Mouse (Mus musculus): ENCODE data around the gene Cobll1. TPM values are rescaled to one million over a fixed set of nuclear protein-coding genes. Genes with fewer than 3 reads are reported as not detected.

Cobll1 gene
- polyA plus RNA-seq, 1 experiment from 2014 or later, result 3.3 TPM

DNA sequence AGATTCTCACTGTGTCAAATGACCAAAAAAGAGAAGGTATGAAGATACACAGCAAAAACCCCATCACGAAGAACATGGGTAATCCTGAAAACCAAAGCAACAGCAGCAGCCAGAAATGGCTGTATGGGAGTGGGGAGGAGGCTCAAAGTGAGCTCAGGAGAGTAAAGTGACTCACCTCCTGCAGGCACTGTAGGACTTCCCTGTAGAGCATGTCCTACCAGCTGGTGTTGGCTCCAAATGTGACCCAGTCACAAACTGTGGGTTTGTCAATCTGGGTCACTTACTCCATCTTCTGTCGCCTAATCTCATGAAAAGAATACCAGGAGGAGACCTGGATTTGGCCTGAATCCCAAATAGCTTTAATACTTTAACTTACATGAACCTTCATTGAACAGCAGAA, 81.9 kb downstream of the Cobll1 start:
- no peaks in the 10 kb centered on the region for H3K4me1 ChIP-seq (ENCODE audit: control insufficient read depth, insufficient read depth, low read length)
- no peak overlapping the region for H3K9ac ChIP-seq (ENCODE audit: low read depth, low read length)
- no peak overlapping the region for H3K4me3 ChIP-seq (ENCODE audit: low read depth, low read length)
- H3K27ac ChIP-seq (ENCODE audit: low read length), result no peak overlapping the region
- ATAC-seq, result no peak
- no peaks in the 10 kb centered on the region for H3K36me3 ChIP-seq (ENCODE audit: control insufficient read depth, insufficient read depth, low read length)
- no peak overlapping the region for H3K4me2 ChIP-seq (ENCODE audit: low read length)
- H3K27me3 ChIP-seq (ENCODE audit: control insufficient read depth, insufficient read depth, low read depth, low read length), result no peaks in the 10 kb centered on the region
- 86% methylated on average over 2 of the region's 2 CpGs for WGBS
- H3K9me3 ChIP-seq (replicated peaks; ENCODE audit: control insufficient read depth, low read length, poor library complexity, severe bottlenecking), result no peaks in the 10 kb centered on the region

DNA sequence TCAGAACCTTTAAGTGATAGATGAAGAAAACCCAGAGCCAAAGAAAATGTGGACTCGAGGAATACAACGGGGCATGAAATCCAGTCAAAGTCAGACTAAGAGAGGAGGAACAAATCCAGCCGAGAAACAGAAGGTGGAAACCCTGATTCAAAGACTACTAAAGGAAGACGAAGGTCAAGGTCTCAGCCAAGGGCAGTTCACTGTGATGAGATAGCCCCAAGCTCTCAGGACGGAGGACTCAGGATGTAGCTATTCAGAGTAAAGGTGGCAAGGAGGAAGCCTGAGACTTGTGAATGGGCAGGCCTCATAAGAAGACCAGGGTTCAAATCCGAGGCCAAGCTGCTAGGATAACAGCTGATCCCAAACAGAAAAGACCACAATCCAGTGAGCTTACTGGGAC, 90.3 kb downstream of the Cobll1 start:
- no peak overlapping the region for H3K9ac ChIP-seq (ENCODE audit: low read depth, low read length)
- no peak overlapping the region for H3K4me3 ChIP-seq (ENCODE audit: low read depth, low read length)
- H3K4me2 ChIP-seq (ENCODE audit: low read length), result no peak overlapping the region
- H3K4me1 ChIP-seq (ENCODE audit: control insufficient read depth, insufficient read depth, low read length), result no peaks in the 10 kb centered on the region
- H3K9me3 ChIP-seq (replicated peaks; ENCODE audit: control insufficient read depth, low read length, poor library complexity, severe bottlenecking), result no peaks in the 10 kb centered on the region
- ATAC-seq, result no peak
- 95% methylated on average over 6 of the region's 6 CpGs for WGBS
- no peak overlapping the region for H3K27ac ChIP-seq (ENCODE audit: low read length)
- no peaks in the 10 kb centered on the region for H3K27me3 ChIP-seq (ENCODE audit: control insufficient read depth, insufficient read depth, low read depth, low read length)
- no peaks in the 10 kb centered on the region for H3K36me3 ChIP-seq (ENCODE audit: control insufficient read depth, insufficient read depth, low read length)

DNA sequence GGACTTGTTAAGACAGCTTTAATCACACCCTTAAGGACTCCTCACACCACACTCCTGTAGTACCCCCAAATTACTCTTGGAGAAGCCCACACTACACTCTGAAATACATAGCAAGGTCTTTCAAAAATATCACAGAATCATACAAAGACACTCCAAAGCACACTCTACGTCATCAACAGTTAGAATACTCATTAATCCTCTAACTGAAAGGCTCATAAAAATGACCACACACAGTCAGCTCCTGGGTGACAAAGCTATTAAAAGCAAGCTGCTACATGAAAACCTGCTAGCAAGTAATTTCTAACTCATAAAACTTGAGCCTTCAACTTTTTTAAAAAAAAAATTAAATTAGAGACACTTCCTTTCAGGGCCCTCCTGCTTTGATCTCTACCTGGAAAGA, 91.8 kb downstream of the Cobll1 start:
- Histone ChIP-seq H3K36me3 (ENCODE audit: control insufficient read depth, insufficient read depth, low read length) (no peaks in the 10 kb centered on the region), H3K27me3 (ENCODE audit: control insufficient read depth, insufficient read depth, low read depth, low read length) (no peaks in the 10 kb centered on the region), H3K4me1 (ENCODE audit: control insufficient read depth, insufficient read depth, low read length) (no peaks in the 10 kb centered on the region), H3K27ac (ENCODE audit: low read length) (no peak overlapping the region), H3K9ac (ENCODE audit: low read depth, low read length) (no peak overlapping the region), H3K9me3 (replicated peaks; ENCODE audit: control insufficient read depth, low read length, poor library complexity, severe bottlenecking) (0 out of 2 replicates have a peak, but pooled peaks cover 2% of the 10 kb centered on the region), H3K4me2 (ENCODE audit: low read length) (no peak overlapping the region), H3K4me3 (ENCODE audit: low read depth, low read length) (no peak overlapping the region)
- 60% methylated on average over 1 of the region's 1 CpGs for WGBS
- no peak for ATAC-seq

DNA sequence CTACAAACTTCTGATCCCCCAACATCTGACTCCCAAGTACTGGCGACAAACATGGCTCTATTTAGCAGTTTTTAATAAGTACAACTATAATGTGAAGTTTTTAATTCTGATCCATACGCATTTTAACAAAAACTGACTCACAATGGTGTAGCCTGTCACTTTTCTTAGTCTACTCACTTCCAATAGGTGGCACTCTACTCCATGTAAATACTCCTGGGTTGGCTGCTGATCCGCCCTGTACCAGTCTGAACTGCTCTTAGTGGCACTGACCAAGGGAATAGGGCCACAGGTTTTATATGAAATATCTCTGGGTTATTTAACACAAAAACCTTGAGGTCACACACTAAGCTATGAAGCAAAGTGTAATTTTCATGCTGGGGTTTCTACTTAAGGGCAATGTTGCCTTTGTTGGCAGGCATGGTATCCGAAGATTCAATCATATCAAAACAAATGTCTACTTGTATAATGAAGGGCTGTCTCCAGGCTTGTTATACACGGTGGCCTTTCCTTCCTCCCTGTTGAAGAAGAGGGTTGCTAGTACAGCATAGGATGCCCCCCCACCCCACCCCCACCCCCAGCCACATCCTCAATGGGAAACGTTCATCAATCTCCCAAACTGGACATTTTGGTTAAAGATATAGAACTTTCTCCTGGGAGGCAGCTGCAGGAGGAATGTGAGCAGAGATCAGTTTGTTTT, 93.6 kb downstream of the Cobll1 start:
- ATAC-seq, result peak; percentile 72; the same call in 1 of the 2 replicates
- H3K4me2 ChIP-seq (ENCODE audit: low read length), result no peak overlapping the region
- 55% methylated on average over 6 of the region's 6 CpGs for WGBS

DNA sequence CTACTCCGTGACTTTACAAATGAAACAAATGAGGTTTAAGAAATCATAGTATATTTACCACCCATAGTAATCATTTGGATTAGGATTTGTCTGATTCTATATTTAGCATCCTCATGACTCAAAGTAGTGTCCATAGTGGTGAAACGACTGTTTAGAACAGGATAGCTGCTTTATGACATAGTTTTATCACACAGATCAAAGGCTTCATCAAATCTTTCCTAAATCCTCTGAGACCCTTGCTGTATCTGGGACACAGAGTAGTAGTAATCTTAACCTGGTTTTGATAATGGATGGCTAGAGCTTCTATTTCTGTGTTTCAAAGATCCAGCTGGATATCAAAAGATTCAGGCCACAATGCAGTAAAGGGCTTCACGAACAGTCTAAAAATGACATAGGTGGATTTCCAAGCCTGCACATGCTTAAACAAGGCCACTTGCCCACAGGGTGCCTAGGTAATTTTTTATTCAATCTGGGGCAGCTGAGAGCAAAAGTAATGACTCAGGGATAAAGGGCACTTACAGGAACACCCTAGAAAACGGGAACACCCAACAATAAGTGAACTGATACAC, 98.0 kb downstream of the Cobll1 start:
- H3K4me1 ChIP-seq (ENCODE audit: control insufficient read depth, insufficient read depth, low read length), result peaks cover 5% of the 10 kb centered on the region
- ATAC-seq, result peak; percentile 52; the same call in 1 of the 2 replicates
- no peak overlapping the region for H3K4me3 ChIP-seq (ENCODE audit: low read depth, low read length)
- H3K36me3 ChIP-seq (ENCODE audit: control insufficient read depth, insufficient read depth, low read length), result no peaks in the 10 kb centered on the region
- no peak overlapping the region for H3K27ac ChIP-seq (ENCODE audit: low read length)
- H3K27me3 ChIP-seq (ENCODE audit: control insufficient read depth, insufficient read depth, low read depth, low read length), result no peaks in the 10 kb centered on the region
- H3K9me3 ChIP-seq (replicated peaks; ENCODE audit: control insufficient read depth, low read length, poor library complexity, severe bottlenecking), result 0 out of 2 replicates have a peak, but pooled peaks cover 2% of the 10 kb centered on the region
- H3K4me2 ChIP-seq (ENCODE audit: low read length), result no peak overlapping the region
- no peak overlapping the region for H3K9ac ChIP-seq (ENCODE audit: low read depth, low read length)
- WGBS, result 66% methylated on average over 4 of the region's 4 CpGs

More for the DNA sequence above, 93.6 kb downstream of the Cobll1 start:
- H3K27ac ChIP-seq (ENCODE audit: low read length), result no peak overlapping the region
- H3K27me3 ChIP-seq (ENCODE audit: control insufficient read depth, insufficient read depth, low read depth, low read length), result no peaks in the 10 kb centered on the region
- H3K9ac ChIP-seq (ENCODE audit: low read depth, low read length), result no peak overlapping the region
- no peaks in the 10 kb centered on the region; the same call in 1 of the 2 replicates for H3K4me1 ChIP-seq (ENCODE audit: control insufficient read depth, insufficient read depth, low read length)
- H3K4me3 ChIP-seq (ENCODE audit: low read depth, low read length), result no peak overlapping the region
- no peaks in the 10 kb centered on the region for H3K36me3 ChIP-seq (ENCODE audit: control insufficient read depth, insufficient read depth, low read length)
- H3K9me3 ChIP-seq (replicated peaks; ENCODE audit: control insufficient read depth, low read length, poor library complexity, severe bottlenecking), result 0 out of 2 replicates have a peak, but pooled peaks cover 2% of the 10 kb centered on the region

DNA sequence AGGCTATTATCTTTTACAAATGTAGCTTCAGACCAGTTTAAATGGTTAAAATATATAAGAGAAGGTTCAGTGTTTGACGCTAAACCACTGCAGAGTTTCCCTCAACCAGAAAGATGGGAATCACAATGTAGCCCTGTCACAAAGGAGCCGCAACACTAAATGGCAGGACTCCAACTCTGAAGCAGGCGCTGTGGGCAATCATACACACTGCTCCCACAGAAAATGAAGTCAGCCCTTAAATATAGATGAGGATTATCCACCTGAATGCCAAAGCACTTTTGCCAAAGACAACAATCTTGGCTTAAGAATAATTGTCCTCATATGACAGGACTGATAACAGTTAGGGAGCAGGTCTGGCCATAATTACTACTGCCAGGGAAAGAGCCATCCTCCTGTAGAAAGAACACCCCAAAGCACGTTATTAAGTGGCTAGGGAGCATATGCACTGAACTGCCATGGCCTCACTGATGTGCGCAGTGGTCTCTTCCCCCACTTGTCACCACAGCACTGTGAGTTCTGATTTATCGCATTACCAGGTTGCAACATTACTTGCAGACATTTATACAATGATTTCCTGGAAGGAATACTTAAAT, 98.8 kb downstream of the Cobll1 start:
- Histone ChIP-seq H3K27me3 (ENCODE audit: control insufficient read depth, insufficient read depth, low read depth, low read length) (no peaks in the 10 kb centered on the region), H3K9me3 (replicated peaks; ENCODE audit: control insufficient read depth, low read length, poor library complexity, severe bottlenecking) (0 out of 2 replicates have a peak, but pooled peaks cover 2% of the 10 kb centered on the region), H3K4me2 (ENCODE audit: low read length) (no peak overlapping the region), H3K4me1 (ENCODE audit: control insufficient read depth, insufficient read depth, low read length) (peaks cover 5% of the 10 kb centered on the region), H3K9ac (ENCODE audit: low read depth, low read length) (no peak overlapping the region), H3K36me3 (ENCODE audit: control insufficient read depth, insufficient read depth, low read length) (no peaks in the 10 kb centered on the region), H3K4me3 (ENCODE audit: low read depth, low read length) (no peak overlapping the region), H3K27ac (ENCODE audit: low read length) (peak overlapping the region; percentile 11; the same call in 1 of the 2 replicates)
- 40% methylated on average over 6 of the region's 6 CpGs for WGBS
- peak; percentile 84 for ATAC-seq

DNA sequence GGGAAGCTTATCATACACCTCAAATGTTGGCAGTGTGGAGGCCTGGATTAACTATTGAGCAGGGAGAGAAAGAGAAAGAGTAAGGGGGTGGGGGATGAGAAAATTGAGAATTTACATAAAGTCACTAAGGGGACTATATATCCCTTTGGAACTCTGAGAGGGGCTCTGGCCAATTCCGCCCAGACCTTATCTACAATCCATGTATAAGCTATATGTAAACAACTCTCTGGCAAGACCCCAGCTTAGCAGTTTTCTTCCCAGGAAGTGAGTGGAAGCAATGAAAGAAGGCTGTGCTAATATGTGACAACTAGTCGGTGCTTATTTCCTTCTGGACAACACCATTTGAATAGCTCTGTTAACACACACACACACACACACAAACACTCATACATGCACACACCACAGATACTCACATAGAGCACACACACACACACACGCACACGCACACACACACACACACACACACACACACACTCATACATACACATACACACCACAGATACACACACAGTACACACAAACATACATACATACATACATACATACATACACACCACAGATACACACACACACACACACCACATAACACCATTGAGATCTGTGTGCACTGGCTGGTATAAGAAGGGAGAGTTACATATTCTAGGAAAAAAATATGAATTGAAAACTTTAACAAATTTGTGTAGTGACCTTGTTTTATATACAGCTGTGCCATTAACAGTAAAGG, 99.4 kb downstream of the Cobll1 start:
- Histone ChIP-seq H3K4me1 (ENCODE audit: control insufficient read depth, insufficient read depth, low read length) (peaks cover 5% of the 10 kb centered on the region), H3K9ac (ENCODE audit: low read depth, low read length) (no peak overlapping the region), H3K27ac (ENCODE audit: low read length) (no peak overlapping the region), H3K4me3 (ENCODE audit: low read depth, low read length) (no peak overlapping the region), H3K9me3 (replicated peaks; ENCODE audit: control insufficient read depth, low read length, poor library complexity, severe bottlenecking) (0 out of 2 replicates have a peak, but pooled peaks cover 2% of the 10 kb centered on the region), H3K27me3 (ENCODE audit: control insufficient read depth, insufficient read depth, low read depth, low read length) (no peaks in the 10 kb centered on the region), H3K36me3 (ENCODE audit: control insufficient read depth, insufficient read depth, low read length) (no peaks in the 10 kb centered on the region), H3K4me2 (ENCODE audit: low read length) (no peak overlapping the region)
- ATAC-seq, result peak; percentile 54; the same call in 1 of the 2 replicates
- 71% methylated on average over 4 of the region's 4 CpGs for WGBS

DNA sequence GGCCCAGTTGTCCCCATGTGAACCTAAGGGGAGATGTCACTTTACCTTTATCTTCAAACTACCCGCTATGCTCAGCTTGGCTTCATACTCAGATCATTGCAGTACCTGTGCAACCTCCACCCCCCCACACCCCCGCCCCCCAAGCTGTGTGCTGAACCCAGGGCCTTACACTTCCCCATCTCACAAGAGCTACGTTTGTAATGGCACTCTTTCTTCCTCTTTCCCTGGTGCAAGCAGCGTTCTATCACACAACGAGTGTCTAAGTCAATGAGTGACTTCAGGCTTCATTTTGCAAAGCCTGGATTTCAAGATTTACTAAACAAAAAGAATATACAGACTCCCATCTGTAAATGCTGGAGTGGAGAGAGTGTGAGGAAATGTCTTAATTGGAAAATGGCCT, 100.2 kb downstream of the Cobll1 start:
- Histone ChIP-seq H3K27ac (ENCODE audit: low read length) (no peak overlapping the region), H3K4me1 (ENCODE audit: control insufficient read depth, insufficient read depth, low read length) (peaks cover 5% of the 10 kb centered on the region), H3K36me3 (ENCODE audit: control insufficient read depth, insufficient read depth, low read length) (no peaks in the 10 kb centered on the region), H3K27me3 (ENCODE audit: control insufficient read depth, insufficient read depth, low read depth, low read length) (no peaks in the 10 kb centered on the region), H3K4me2 (ENCODE audit: low read length) (no peak overlapping the region), H3K9me3 (replicated peaks; ENCODE audit: control insufficient read depth, low read length, poor library complexity, severe bottlenecking) (0 out of 2 replicates have a peak, but pooled peaks cover 2% of the 10 kb centered on the region), H3K9ac (ENCODE audit: low read depth, low read length) (no peak overlapping the region), H3K4me3 (ENCODE audit: low read depth, low read length) (no peak overlapping the region)
- ATAC-seq, result no peak
- WGBS, result 79% methylated on average over 5 of the region's 5 CpGs

Measured in midbrain, embryonic 16.5 days (tissue).